Mouse (Mus musculus) MEL (cell line): ENCODE results near the gene Fxyd5. TPM values are rescaled to one million over a fixed set of nuclear protein-coding genes. Genes with fewer than 3 reads are reported as not detected.

Source experiments
- DNase-seq: peaks from one replicate; pipeline ENCODE4 v3.0.0; 2011; ENCODE audit warnings: low read depth, low spot score
- H3K27ac ChIP-seq: 2 replicates; pipeline ENCODE4 v1.5.1; 2012; ENCODE audit warnings: low read depth, mild to moderate bottlenecking, control low read depth, low read length, moderate library complexity; ENCODE audit not compliant: control insufficient read depth
- H3K27me3 ChIP-seq, 2 experiments: fragments of 150-350 bp in 1 of 2; sonication (generic) in 1 of 2; 2 replicates each; pipeline ENCODE4 v1.6.1; 2012; ENCODE audit warnings: low read length in 2 of 2, mild to moderate bottlenecking in 2 of 2, improper control_type of control experiment in 1 of 2, moderate library complexity in 1 of 2; ENCODE audit not compliant: insufficient read depth in 2 of 2, control insufficient read depth in 1 of 2
- H3K36me3 ChIP-seq, 2 experiments: 2 replicates each; pipeline ENCODE4 v1.6.1; 2012 to 2014; ENCODE audit warnings: low read length in 2 of 2, improper control_type of control experiment in 1 of 2, inconsistent platforms in 1 of 2, mild to moderate bottlenecking in 1 of 2; ENCODE audit not compliant: insufficient read depth in 2 of 2, control insufficient read depth in 1 of 2
- H3K4me1 ChIP-seq, 2 experiments: fragments of 150-350 bp in 1 of 2; sonication (generic) in 1 of 2; 2 replicates each; pipeline ENCODE4 v1.6.1; 2012; ENCODE audit warnings: low read length in 2 of 2, improper control_type of control experiment in 1 of 2, mild to moderate bottlenecking in 1 of 2; ENCODE audit not compliant: insufficient read depth in 2 of 2, control insufficient read depth in 1 of 2
- H3K4me3 ChIP-seq, 2 experiments: fragments of 150-350 bp in 1 of 2; sonication (generic) in 1 of 2; 2 replicates each; pipeline ENCODE4 v1.5.1; 2012; ENCODE audit warnings: low read depth in 2 of 2, low read length in 2 of 2, mild to moderate bottlenecking in 2 of 2, moderate library complexity in 2 of 2, control low read depth in 1 of 2, improper control_type of control experiment in 1 of 2; ENCODE audit not compliant: control insufficient read depth in 1 of 2, insufficient read depth in 1 of 2
- H3K79me2 ChIP-seq: 2 replicates; pipeline ENCODE4 v1.6.1; 2012; ENCODE audit warnings: mild to moderate bottlenecking, low read length, moderate library complexity; ENCODE audit not compliant: control insufficient read depth, poor library complexity, insufficient read depth
- H3K9ac ChIP-seq: 2 replicates; pipeline ENCODE4 v1.6.1; 2012; ENCODE audit warnings: low read depth, mild to moderate bottlenecking, control low read depth, low read length, moderate library complexity; ENCODE audit not compliant: control insufficient read depth, poor library complexity, severe bottlenecking
- H3K9me3 ChIP-seq: fragments of 150-350 bp; sonication (generic); replicated peaks from 2 replicates; pipeline ENCODE4 v1.6.1; 2012; ENCODE audit warnings: mild to moderate bottlenecking, low read length, improper control_type of control experiment, moderate library complexity; ENCODE audit not compliant: insufficient read depth
- CTCF ChIP-seq, 3 experiments: IDR thresholded peaks in 2 of 3; conservative IDR thresholded peaks in 1 of 3; 2 replicates each; pipeline ENCODE4 v1.5.1; 2011 to 2012; ENCODE audit warnings: low read length in 3 of 3, low read depth in 2 of 3, mild to moderate bottlenecking in 2 of 3, improper control_type of control experiment in 1 of 3, inconsistent platforms in 1 of 3, mixed read lengths in 1 of 3, moderate library complexity in 1 of 3; ENCODE audit not compliant: control insufficient read depth in 1 of 3, insufficient read depth in 1 of 3, poor library complexity in 1 of 3, severe bottlenecking in 1 of 3
- E2F4 ChIP-seq: IDR thresholded peaks from 2 replicates; pipeline ENCODE4 v1.6.1; 2011; ENCODE audit warnings: low read depth, low read length, improper control_type of control experiment, borderline replicate concordance
- ETS1 ChIP-seq: IDR thresholded peaks from 2 replicates; pipeline ENCODE4 v1.6.1; 2012; ENCODE audit warnings: low read depth, mild to moderate bottlenecking, inconsistent platforms, low read length, improper control_type of control experiment, moderate library complexity
- GABPA ChIP-seq: IDR thresholded peaks from 2 replicates; pipeline ENCODE4 v1.6.1; 2012; ENCODE audit warnings: low read depth, mild to moderate bottlenecking, inconsistent platforms, low read length, improper control_type of control experiment, moderate library complexity
- GATA1 ChIP-seq: IDR thresholded peaks from 2 replicates; pipeline ENCODE4 v1.6.1; 2011; ENCODE audit warnings: low read depth, low read length, improper control_type of control experiment
- HCFC1 ChIP-seq: IDR thresholded peaks from 2 replicates; pipeline ENCODE4 v1.6.1; 2012; ENCODE audit warnings: low read depth, mild to moderate bottlenecking, inconsistent platforms, low read length, improper control_type of control experiment, moderate library complexity
- JUND ChIP-seq: IDR thresholded peaks from 2 replicates; pipeline ENCODE4 v1.6.1; 2011; ENCODE audit warnings: low read depth, mild to moderate bottlenecking, improper control_type of control experiment, low read length
- MAFK ChIP-seq: IDR thresholded peaks from 2 replicates; pipeline ENCODE4 v1.6.1; 2011; ENCODE audit warnings: low read depth, mild to moderate bottlenecking, low read length, improper control_type of control experiment, borderline replicate concordance
- MEF2A ChIP-seq: IDR thresholded peaks from 2 replicates; pipeline ENCODE4 v1.6.1; 2014; ENCODE audit warnings: low read depth, mild to moderate bottlenecking, inconsistent platforms, low read length, improper control_type of control experiment; ENCODE audit not compliant: poor library complexity, insufficient replicate concordance, severe bottlenecking; ENCODE audit errors: extremely low read depth
- MXI1 ChIP-seq: IDR thresholded peaks from 2 replicates; pipeline ENCODE4 v1.6.1; 2011; ENCODE audit warnings: mild to moderate bottlenecking, low read depth, low read length, improper control_type of control experiment
- MYC ChIP-seq: IDR thresholded peaks from 2 replicates; pipeline ENCODE4 v1.6.1; 2011; ENCODE audit warnings: low read depth, mild to moderate bottlenecking, low read length, improper control_type of control experiment, moderate library complexity
- NELFE ChIP-seq: IDR thresholded peaks from 2 replicates; pipeline ENCODE4 v1.6.1; 2011; ENCODE audit warnings: low read depth, low read length, improper control_type of control experiment
- POLR2A ChIP-seq, 2 experiments: IDR thresholded peaks; 2 replicates each; pipeline ENCODE4 v1.6.1; 2011 to 2012; ENCODE audit warnings: low read length in 2 of 2, mild to moderate bottlenecking in 2 of 2, control low read depth in 1 of 2, improper control_type of control experiment in 1 of 2, low read depth in 1 of 2, moderate library complexity in 1 of 2; ENCODE audit not compliant: control insufficient read depth in 1 of 2, insufficient read depth in 1 of 2, poor library complexity in 1 of 2
- POLR2AphosphoS2 ChIP-seq: IDR thresholded peaks from 2 replicates; pipeline ENCODE4 v1.6.1; 2011; ENCODE audit warnings: low read length, improper control_type of control experiment
- RAD21 ChIP-seq: IDR thresholded peaks from 2 replicates; pipeline ENCODE4 v1.6.1; 2011; ENCODE audit warnings: mild to moderate bottlenecking, low read depth, low read length, improper control_type of control experiment
- TAL1 ChIP-seq: IDR thresholded peaks from 2 replicates; pipeline ENCODE4 v1.6.1; 2012; ENCODE audit warnings: mild to moderate bottlenecking, inconsistent platforms, low read length, moderate library complexity, mixed read lengths
- TBP ChIP-seq: IDR thresholded peaks from 2 replicates; pipeline ENCODE4 v1.8.0; 2011; ENCODE audit warnings: low read depth, low read length, improper control_type of control experiment
- USF2 ChIP-seq, 2 experiments: IDR thresholded peaks; 2 replicates each; pipeline ENCODE4 v1.6.1; 2011 to 2012; ENCODE audit warnings: improper control_type of control experiment in 2 of 2, low read length in 2 of 2, borderline replicate concordance in 1 of 2, inconsistent platforms in 1 of 2, low read depth in 1 of 2, mild to moderate bottlenecking in 1 of 2; ENCODE audit not compliant: insufficient read depth in 1 of 2
- ZC3H11A ChIP-seq: IDR thresholded peaks from 2 replicates; pipeline ENCODE4 v1.6.1; 2012; ENCODE audit warnings: low read depth, mild to moderate bottlenecking, inconsistent platforms, low read length, improper control_type of control experiment
- ZNF384 ChIP-seq: IDR thresholded peaks from 2 replicates; pipeline ENCODE4 v1.6.1; 2012; ENCODE audit warnings: low read depth, mild to moderate bottlenecking, inconsistent platforms, low read length, improper control_type of control experiment
- polyA plus RNA-seq, 2 experiments: library from polyadenylated mRNA; stranded (reverse) in 1 of 2; unstranded in 1 of 2; fragments of >175 nt in 1 of 2; fragments of >200 nt in 1 of 2; gene quantifications; 2 replicates each; pipeline versions ENCODE4 v1.2.1 to v1.2.4; 2012; ENCODE audit warnings: low replicate concordance in 2 of 2, low read depth in 1 of 2; ENCODE audit not compliant: insufficient read length in 2 of 2, insufficient read depth in 1 of 2, missing spikeins in 1 of 2
- total RNA-seq: library from RNA; depleted of rRNA; stranded (reverse); fragments of 300-350 nt; gene quantifications from 2 replicates; pipeline ENCODE4 v1.2.3, GENCODE M21; 2012

The Fxyd5 gene
- total and polyA plus RNA-seq, 3 experiments: 39.4 to 57.5 TPM; not detected in 1

- Histone ChIP-seq H3K4me1 (no peaks in the 10 kb centered on the region), H3K27me3 (no peaks in the 10 kb centered on the region; a peak in 2 of 4 replicates), H3K27ac (no peak overlapping the region)
Measured at GRCm38 (mm10) chr7:31069491-31069890, 27.2 kb upstream of the Fxyd5 start.

GRCm38 (mm10) chr7:31067836-31068235 is 25.6 kb upstream of the Fxyd5 start:
- Histone ChIP-seq H3K27me3 (no peaks in the 10 kb centered on the region; a peak in 1 of 4 replicates), H3K9me3 (no peaks in the 10 kb centered on the region), H3K4me1 (no peaks in the 10 kb centered on the region), H3K79me2 (no peaks in the 10 kb centered on the region), H3K36me3 (no peaks in the 10 kb centered on the region), H3K4me3 (no peak overlapping the region), H3K9ac (no peak overlapping the region)
- TF ChIP-seq ZC3H11A: no peak
- no peak for TF ChIP-seq MYC
- no peak for TF ChIP-seq POLR2AphosphoS2
- TF ChIP-seq TAL1: no peak
- no peak for TF ChIP-seq RAD21
- TF ChIP-seq MXI1: no peak
- TF ChIP-seq ZNF384: no peak
- TF ChIP-seq ETS1: no peak
- no peak for TF ChIP-seq TBP
- TF ChIP-seq, all 39 proteins: peak for 0
- DNase-seq: no peak
- no peak overlapping the region for H3K27ac ChIP-seq

More at GRCm38 (mm10) chr7:31069491-31069890, 27.2 kb upstream of the Fxyd5 start:
- H3K36me3 ChIP-seq: no peaks in the 10 kb centered on the region
- no peaks in the 10 kb centered on the region for H3K79me2 ChIP-seq
- H3K9me3 ChIP-seq: no peaks in the 10 kb centered on the region
- DNase-seq: no peak
- TF ChIP-seq E2F4 (no peak), MAFK (no peak), RAD21 (no peak), GABPA (no peak), POLR2A (IDR thresholded peaks at IDR 0.05; ENCODE audit: control insufficient read depth in 1 of 2, insufficient read depth in 1 of 2, low read depth in 1 of 2, low read length in 2 of 2, poor library complexity in 1 of 2) (no peak), JUND (no peak), MEF2A (no peak), HCFC1 (no peak), GATA1 (no peak), USF2 (IDR thresholded peaks at IDR 0.05; ENCODE audit: borderline replicate concordance in 1 of 2, insufficient read depth in 1 of 2, low read depth in 1 of 2, low read length in 2 of 2) (no peak), NELFE (no peak), CTCF (IDR thresholded peaks at IDR 0.05 in 2 of 3, conservative IDR thresholded peaks at IDR 0.05 in 1 of 3; ENCODE audit: control insufficient read depth in 1 of 3, insufficient read depth in 1 of 3, low read depth in 2 of 3, low read length in 3 of 3, poor library complexity in 1 of 3, severe bottlenecking in 1 of 3) (no peak)
- no peak overlapping the region for H3K4me3 ChIP-seq
- no peak overlapping the region for H3K9ac ChIP-seq
